20 mouse cellular contexts compared by ENCODE assay signal in genomic region chr1:181951266-181951665, GRCm38 (mm10).
DNase-seq lines count a peak whose midpoint lies in the region; TF ChIP-seq lines count a peak whose summit lies in the region.
"Had no signal": no experiment of that assay in that cellular context is flagged by ENCODE, and none has a peak within 500 bp of the region (broad histone marks: within the 10 kb centered on the region; RNA-seq: fewer than 3 reads in every experiment).

No protein-coding gene starts in this region.

- TF ChIP-seq CTCF in E14TG2a.4 (conservative IDR thresholded peaks at IDR 0.05; ENCODE audit: low read length), result no peak
- TF ChIP-seq CTCF in left cerebral cortex, adult 2 months (IDR thresholded peaks at IDR 0.05), result no peak

- no peaks in the 10 kb centered on the region for H3K27me3 ChIP-seq in E14TG2a.4 (ENCODE audit: insufficient read depth, low read length)
- H3K27me3 ChIP-seq: embryonic facial prominence, embryonic 15.5 days; hindbrain, embryonic 13.5 days had no signal

- DNase-seq in B cell, adult 2 months, result peak; percentile 2 to 6
- peak; percentile 40 for DNase-seq in induced T-regulatory cell, adult 2 months (ENCODE audit: low read depth)
- DNase-seq in liver, result no peak
- DNase-seq in left cerebral cortex, adult 2 months (ENCODE audit: extremely low spot score in 1 of 2, low spot score in 2 of 2), result no peak
- DNase-seq in right cerebral cortex, postnatal 10 days (ENCODE audit: low spot score in 2 of 2), result no peak
- DNase-seq: adrenal gland, adult 8-10 months; cerebellum, adult 11 months; cerebellum, adult 8-10 months; cerebellum, postnatal 14 days; embryo, embryonic 11 days; gastrocnemius, postnatal 10 days; heart, adult 18-20 months; heart, postnatal 10 days; heart, postnatal 4 days had no signal

- intact Hi-C loops in left cerebral cortex, adult 2 months (cut with DNase I), result no loop called here

- H3K27ac ChIP-seq in left cerebral cortex, adult 2 months, result no peak overlapping the region
- H3K27ac ChIP-seq: embryonic facial prominence, embryonic 15.5 days; forebrain, embryonic 10.5 days; heart, embryonic 10.5 days; hindbrain, embryonic 13.5 days had no signal

- H3K4me1 ChIP-seq in E14TG2a.4 (replicated peaks; ENCODE audit: low read depth, low read length), result peaks cover 83% of the 10 kb centered on the region
- H3K4me1 ChIP-seq: embryonic facial prominence, embryonic 15.5 days; forebrain, embryonic 10.5 days; hindbrain, embryonic 13.5 days had no signal

- no peaks in the 10 kb centered on the region for H3K9me3 ChIP-seq in E14TG2a.4 (ENCODE audit: low read length)
- H3K9me3 ChIP-seq: embryonic facial prominence, embryonic 15.5 days; forebrain, embryonic 10.5 days; heart, embryonic 10.5 days; hindbrain, embryonic 13.5 days had no signal

- H3K4me3 ChIP-seq in E14TG2a.4 (replicated peaks; ENCODE audit: low read length), result peak overlapping the region; percentile 18
- no peak overlapping the region for H3K4me3 ChIP-seq in left cerebral cortex, adult 2 months
- H3K4me3 ChIP-seq: embryonic facial prominence, embryonic 15.5 days; erythroblast, embryonic 14.5 days; forebrain, embryonic 10.5 days; heart, embryonic 10.5 days; hindbrain, embryonic 13.5 days had no signal

- H3K36me3 ChIP-seq in E14TG2a.4 (ENCODE audit: insufficient read depth, low read length), result peaks cover 56% of the 10 kb centered on the region

Comparison
In these comparisons a context has a peak if more than half of its experiments do, and no peak if none do; other contexts are left out.
1. DNase-seq: peak in B cell, adult 2 months (2 of 2) and induced T-regulatory cell, adult 2 months (single experiment); none in liver (single experiment), left cerebral cortex, adult 2 months (0 of 2) and right cerebral cortex, postnatal 10 days (0 of 2).